Mouse (Mus musculus) MEL (cell line): Measurements from ENCODE around the gene Gm17545.

Experiments used
- CTCF ChIP-seq, 3 experiments: IDR thresholded peaks in 2 of 3; conservative IDR thresholded peaks in 1 of 3; 2 replicates each; pipeline ENCODE4 v1.5.1; 2011 to 2012; ENCODE audit warnings: low read length in 3 of 3, low read depth in 2 of 3, mild to moderate bottlenecking in 2 of 3, improper control_type of control experiment in 1 of 3, inconsistent platforms in 1 of 3, mixed read lengths in 1 of 3, moderate library complexity in 1 of 3; ENCODE audit not compliant: control insufficient read depth in 1 of 3, insufficient read depth in 1 of 3, poor library complexity in 1 of 3, severe bottlenecking in 1 of 3
- SMC3 ChIP-seq: IDR thresholded peaks from 2 replicates; pipeline ENCODE4 v1.6.1; 2011; ENCODE audit warnings: low read depth, low read length, improper control_type of control experiment

DNA sequence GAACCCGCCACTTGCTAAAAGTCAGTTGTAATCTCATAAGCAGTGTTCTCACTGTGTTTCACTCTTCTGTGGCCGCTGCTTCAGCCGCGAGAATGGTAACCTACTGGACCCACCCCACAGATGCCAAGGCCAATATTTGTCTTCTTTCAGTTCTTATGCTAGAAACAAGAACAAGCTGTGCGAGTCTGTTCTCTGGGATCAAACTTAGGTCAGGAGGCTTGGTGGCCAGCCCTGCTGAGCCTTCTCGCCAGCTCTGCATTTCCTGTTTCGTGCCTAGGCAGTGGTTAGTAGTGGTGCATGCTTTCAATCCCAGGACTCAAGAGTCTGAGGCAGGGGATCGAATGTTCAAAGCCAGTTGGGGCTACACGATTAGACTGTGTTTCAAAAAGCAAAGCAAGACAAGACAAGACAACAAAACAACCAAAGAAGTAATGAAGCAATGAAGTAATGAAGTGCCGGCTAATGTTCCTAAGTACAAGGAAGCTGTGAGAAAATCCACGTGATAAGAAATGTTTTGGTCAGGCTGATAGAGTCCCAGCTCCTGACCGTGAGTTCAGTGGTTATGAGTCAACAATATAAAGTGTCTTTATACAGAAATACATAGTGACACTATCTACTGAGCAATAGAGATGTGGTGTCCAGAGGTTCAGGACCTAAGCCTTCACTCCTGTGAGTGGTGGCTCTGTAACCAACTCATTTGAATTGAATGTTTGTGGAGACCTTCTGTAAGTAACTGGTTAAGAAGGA, 30.6 kb downstream of the Gm17545 start:
- TF ChIP-seq CTCF (IDR thresholded peaks at IDR 0.05 in 2 of 3, conservative IDR thresholded peaks at IDR 0.05 in 1 of 3; ENCODE audit: control insufficient read depth in 1 of 3, insufficient read depth in 1 of 3, low read depth in 2 of 3, low read length in 3 of 3, poor library complexity in 1 of 3, severe bottlenecking in 1 of 3) (no peak), SMC3 (no peak)
